Mouse (Mus musculus): Measurements from ENCODE around the gene Acad9.

DNA sequence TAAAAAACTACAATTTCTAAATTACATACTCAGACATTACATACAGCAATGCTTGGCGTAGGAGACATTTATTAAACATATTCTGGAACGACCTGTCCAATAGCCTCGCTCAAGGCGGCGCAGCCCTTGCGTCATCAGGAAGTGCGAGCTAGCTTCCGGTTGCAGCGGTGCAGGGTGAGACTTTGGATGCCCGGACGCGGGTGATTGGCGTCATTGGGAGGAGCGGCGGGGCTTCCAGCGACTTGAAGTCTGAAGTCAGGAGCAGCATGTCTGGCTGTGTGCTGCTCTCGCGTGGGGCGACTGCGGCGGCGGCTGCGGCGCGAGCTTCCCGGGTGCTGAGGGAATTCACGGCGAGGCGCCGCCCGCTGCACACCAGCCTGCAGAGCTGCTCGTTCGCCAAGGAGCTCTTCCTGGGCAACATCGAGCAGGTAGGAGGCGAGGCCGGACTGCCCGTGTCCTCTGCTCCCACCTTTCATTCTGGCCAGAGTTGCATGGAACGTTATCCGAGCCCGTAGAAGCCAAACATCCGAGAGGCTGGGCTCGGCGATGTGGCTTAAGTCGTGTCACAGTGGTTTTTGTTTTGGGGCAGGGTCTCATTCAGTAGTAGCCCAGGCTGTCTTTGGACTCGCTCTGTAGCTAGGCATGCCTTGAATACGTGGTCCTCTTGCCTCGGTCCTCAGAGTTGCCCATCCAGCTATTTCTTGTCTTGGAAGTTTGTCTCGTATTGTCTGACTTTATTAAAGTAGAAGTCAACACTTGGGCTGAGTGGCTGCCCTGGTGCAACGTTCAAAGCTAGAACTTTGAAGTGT lies at the start of gene Acad9:
- peak; percentile 79 for TF ChIP-seq HCFC1 (IDR thresholded peaks at IDR 0.05; ENCODE audit: borderline replicate concordance, insufficient read depth, low read length)
- TF ChIP-seq ZC3H11A (IDR thresholded peaks at IDR 0.05; ENCODE audit: borderline replicate concordance, low read depth, low read length): no peak
- peak; percentile 69; the same call in 1 of the 2 replicates for TF ChIP-seq CHD2 (IDR thresholded peaks at IDR 0.05; ENCODE audit: low read depth, low read length)

Measured in ES-E14 (cell line).